Mouse (Mus musculus) intestine, embryonic 14.5 days (tissue): ENCODE data around the gene Kcp. TPM values are rescaled to one million over a fixed set of nuclear protein-coding genes. Genes with fewer than 3 reads are reported as not detected.
A peak's percentile ranks its signal among the peaks of the same experiment; 100 is the strongest.

ENCODE experiments used
- ATAC-seq: fragments of 200-750 bp; cut with Nextera tagmentation; replicated peaks from 2 replicates; pipeline ENCODE4 v1.8.0; 2017; ENCODE audit warnings: low read depth, moderate number of reproducible peaks, moderate TSS enrichment, moderate library complexity; ENCODE audit not compliant: low FRiP score, low TSS enrichment
- DNase-seq: peaks from one replicate; pipeline ENCODE4 v3.0.0-alpha.2; 2018; ENCODE audit warnings: low spot score
- H3K27ac ChIP-seq: fragments of 300-500 bp; sonication (generic); 2 replicates; pipeline ENCODE4 v1.5.1; 2014; ENCODE audit warnings: low read depth, mild to moderate bottlenecking, control low read depth
- H3K27me3 ChIP-seq: fragments of 300-500 bp; sonication (generic); replicated peaks from 2 replicates; pipeline ENCODE4 v1.6.1; 2014; ENCODE audit warnings: low read length, control low read depth; ENCODE audit not compliant: control insufficient read depth, insufficient read depth
- H3K36me3 ChIP-seq: fragments of 300-500 bp; sonication (generic); 2 replicates; pipeline ENCODE4 v1.6.1; 2014; ENCODE audit warnings: low read length, control low read depth; ENCODE audit not compliant: control insufficient read depth, insufficient read depth
- H3K4me1 ChIP-seq: fragments of 300-500 bp; sonication (generic); replicated peaks from 2 replicates; pipeline ENCODE4 v1.6.1; 2014; ENCODE audit warnings: low read length, control low read depth, mixed read lengths; ENCODE audit not compliant: control insufficient read depth, insufficient read depth
- H3K4me2 ChIP-seq: fragments of 300-500 bp; sonication (generic); 2 replicates; pipeline ENCODE4 v1.6.1; 2014; ENCODE audit warnings: low read length
- H3K4me3 ChIP-seq: fragments of 300-500 bp; sonication (generic); 2 replicates; pipeline ENCODE4 v1.5.1; 2014; ENCODE audit warnings: low read depth, low read length, control low read depth, mixed read lengths
- H3K9ac ChIP-seq: fragments of 300-500 bp; sonication (generic); 2 replicates; pipeline ENCODE4 v1.6.1; 2014; ENCODE audit warnings: mild to moderate bottlenecking, low read length
- H3K9me3 ChIP-seq: fragments of 300-500 bp; sonication (generic); 2 replicates; pipeline ENCODE4 v1.6.1; 2016; ENCODE audit warnings: low read length, control low read depth; ENCODE audit not compliant: control insufficient read depth
- WGBS: fragments of 180-500 bp; shearing (Covaris S2); extraction: QIAGEN DNeasy Blood & Tissue Kit; methylation state at CpG from one replicate; pipeline ENCODE4 v1.1.7; 2014; 5-methylcytosine and 5-hydroxymethylcytosine counted together
- polyA plus RNA-seq: library from polyadenylated mRNA; unstranded; fragments of >200 nt; fragmentation: Nextera tagmentation; extraction: Ambion mirVana; gene quantifications from 2 replicates; pipeline ENCODE4 v1.2.1, GENCODE M21; 2014

Gene Kcp
- polyA plus RNA-seq, 1 experiment from 2014 or later = 25.2 TPM

GRCm38 (mm10) chr6:29461502-29461901 is 46.2 kb downstream of the Kcp start:
- ATAC-seq (no peak), DNase-seq (no peak)
- H3K9me3 ChIP-seq = no peaks in the 10 kb centered on the region
- H3K4me1 ChIP-seq = no peaks in the 10 kb centered on the region
- no peak overlapping the region for H3K4me2 ChIP-seq
- WGBS = 59% methylated on average over 7 of the region's 7 CpGs
- no peaks in the 10 kb centered on the region for H3K27me3 ChIP-seq
- H3K27ac ChIP-seq = no peak overlapping the region
- no peak overlapping the region for H3K4me3 ChIP-seq
- no peak overlapping the region for H3K9ac ChIP-seq
- peaks cover 45% of the 10 kb centered on the region for H3K36me3 ChIP-seq

GRCm38 (mm10) chr6:29450667-29451066 is 57.1 kb downstream of the Kcp start:
- Histone ChIP-seq H3K4me3 (no peak overlapping the region), H3K9ac (no peak overlapping the region), H3K27me3 (no peaks in the 10 kb centered on the region), H3K36me3 (peaks cover 91% of the 10 kb centered on the region), H3K4me1 (no peaks in the 10 kb centered on the region), H3K27ac (no peak overlapping the region), H3K4me2 (no peak overlapping the region), H3K9me3 (no peaks in the 10 kb centered on the region)
- no peak for DNase-seq
- 96% methylated on average over 6 of the region's 6 CpGs for WGBS
- no peak for ATAC-seq

- Histone ChIP-seq H3K27me3 (no peaks in the 10 kb centered on the region), H3K36me3 (peaks cover 91% of the 10 kb centered on the region)
- WGBS = 28% methylated on average over 4 of the region's 4 CpGs
These were observed 57.9 kb downstream of the Kcp start for GRCm38 (mm10) chr6:29449858-29450257.

GRCm38 (mm10) chr6:29445354-29445753 is 62.4 kb downstream of the Kcp start:
- Histone ChIP-seq H3K9ac (no peak overlapping the region), H3K27ac (no peak overlapping the region), H3K4me3 (no peak overlapping the region), H3K9me3 (no peaks in the 10 kb centered on the region), H3K4me1 (no peaks in the 10 kb centered on the region), H3K4me2 (no peak overlapping the region), H3K36me3 (peaks cover 89% of the 10 kb centered on the region), H3K27me3 (no peaks in the 10 kb centered on the region)
- 93% methylated on average over 7 of the region's 7 CpGs for WGBS
- ATAC-seq (no peak), DNase-seq (no peak)

More at GRCm38 (mm10) chr6:29449858-29450257, 57.9 kb downstream of the Kcp start:
- no peak for ATAC-seq
- Histone ChIP-seq H3K27ac (no peak overlapping the region), H3K9ac (no peak overlapping the region), H3K4me1 (no peaks in the 10 kb centered on the region), H3K4me2 (no peak overlapping the region), H3K9me3 (no peaks in the 10 kb centered on the region), H3K4me3 (no peak overlapping the region)
- DNase-seq = no peak

GRCm38 (mm10) chr6:29444773-29445172 is 63.0 kb downstream of the Kcp start:
- peak; percentile 68 for DNase-seq
- Histone ChIP-seq H3K9ac (no peak overlapping the region), H3K36me3 (peaks cover 86% of the 10 kb centered on the region), H3K9me3 (no peaks in the 10 kb centered on the region), H3K4me3 (no peak overlapping the region), H3K4me1 (no peaks in the 10 kb centered on the region), H3K27me3 (no peaks in the 10 kb centered on the region), H3K4me2 (no peak overlapping the region), H3K27ac (no peak overlapping the region)
- WGBS = 75% methylated on average over 11 of the region's 11 CpGs
- 0 out of 2 replicates have a peak, but pooled peaks have one; percentile 20 for ATAC-seq

GRCm38 (mm10) chr6:29439789-29440188 is 68.0 kb downstream of the Kcp start:
- Histone ChIP-seq H3K9me3 (no peaks in the 10 kb centered on the region), H3K4me2 (no peak overlapping the region), H3K27me3 (no peaks in the 10 kb centered on the region), H3K4me3 (no peak overlapping the region), H3K9ac (no peak overlapping the region), H3K4me1 (peaks cover 15% of the 10 kb centered on the region), H3K27ac (no peak overlapping the region), H3K36me3 (peaks cover 54% of the 10 kb centered on the region)
- no peak for ATAC-seq
- no peak for DNase-seq
- WGBS = 86% methylated on average over 6 of the region's 6 CpGs

- Histone ChIP-seq H3K9ac (no peak overlapping the region), H3K4me2 (no peak overlapping the region), H3K36me3 (peaks cover 49% of the 10 kb centered on the region), H3K4me1 (peaks cover 15% of the 10 kb centered on the region), H3K9me3 (no peaks in the 10 kb centered on the region), H3K4me3 (no peak overlapping the region), H3K27ac (no peak overlapping the region), H3K27me3 (no peaks in the 10 kb centered on the region)
- WGBS = 83% methylated on average over 4 of the region's 4 CpGs
- DNase-seq (no peak), ATAC-seq (no peak)
These were observed 68.5 kb downstream of the Kcp start for GRCm38 (mm10) chr6:29439251-29439650.

- no peaks in the 10 kb centered on the region for H3K9me3 ChIP-seq
- H3K4me1 ChIP-seq = peaks cover 25% of the 10 kb centered on the region
- ATAC-seq (0 out of 2 replicates have a peak, but pooled peaks have one; percentile 7), DNase-seq (no peak)
- 0 out of 2 replicates have a peak overlapping the region, but pooled peaks have one; percentile 0 for H3K9ac ChIP-seq
- H3K4me3 ChIP-seq = peak overlapping the region; percentile 62; the same call in 1 of the 2 replicates
- WGBS = 8% methylated on average over 11 of the region's 11 CpGs
- H3K27me3 ChIP-seq = peaks cover 3% of the 10 kb centered on the region; the same call in 1 of the 2 replicates
- H3K27ac ChIP-seq = peak overlapping the region; percentile 90
- peaks cover 25% of the 10 kb centered on the region for H3K36me3 ChIP-seq
- peak overlapping the region; percentile 74 for H3K4me2 ChIP-seq
These were observed 71.3 kb downstream of the Kcp start for GRCm38 (mm10) chr6:29436461-29436934.

- WGBS = 17% methylated on average over 6 of the region's 6 CpGs
- H3K9ac ChIP-seq = peak overlapping the region; percentile 72
- H3K4me3 ChIP-seq = peak overlapping the region; percentile 62
- no peaks in the 10 kb centered on the region for H3K9me3 ChIP-seq
- DNase-seq (peak; percentile 65), ATAC-seq (peak; percentile 38)
- peaks cover 25% of the 10 kb centered on the region for H3K4me1 ChIP-seq
- peak overlapping the region; percentile 90 for H3K27ac ChIP-seq
- peaks cover 20% of the 10 kb centered on the region for H3K36me3 ChIP-seq
- H3K27me3 ChIP-seq = peaks cover 3% of the 10 kb centered on the region; the same call in 1 of the 2 replicates
- peak overlapping the region; percentile 74 for H3K4me2 ChIP-seq
These were observed 71.8 kb downstream of the Kcp start for GRCm38 (mm10) chr6:29435940-29436451.
